Mouse (Mus musculus) lung, embryonic 15.5 days (tissue): Measurements from ENCODE around the gene E130208F15Rik. TPM values are rescaled to one million over a fixed set of nuclear protein-coding genes. Genes with fewer than 3 reads are reported as not detected.
A peak's percentile ranks its signal among the peaks of the same experiment; 100 is the strongest.

Experiments used
- ATAC-seq: fragments of 200-750 bp; cut with Nextera tagmentation; 2 replicates; pipeline ENCODE4 v1.8.0; 2017; ENCODE audit warnings: moderate number of reproducible peaks, borderline replicate concordance; ENCODE audit not compliant: low FRiP score, low TSS enrichment; ENCODE audit errors: extremely low read depth
- H3K27ac ChIP-seq: fragments of 300-500 bp; sonication (generic); 2 replicates; pipeline ENCODE4 v1.5.1; 2015; ENCODE audit warnings: moderate library complexity, mild to moderate bottlenecking, inconsistent platforms
- H3K27me3 ChIP-seq: fragments of 300-500 bp; sonication (generic); 2 replicates; pipeline ENCODE4 v1.6.1; 2015; ENCODE audit warnings: inconsistent platforms
- H3K36me3 ChIP-seq: fragments of 300-500 bp; sonication (generic); 2 replicates; pipeline ENCODE4 v1.6.1; 2015; ENCODE audit warnings: inconsistent platforms
- H3K4me1 ChIP-seq: fragments of 300-500 bp; sonication (generic); 2 replicates; pipeline ENCODE4 v1.6.1; 2015; ENCODE audit warnings: inconsistent platforms
- H3K4me2 ChIP-seq: fragments of 300-500 bp; sonication (generic); 2 replicates; pipeline ENCODE4 v1.6.1; 2015; ENCODE audit warnings: inconsistent platforms, mild to moderate bottlenecking, moderate library complexity
- H3K4me3 ChIP-seq: fragments of 300-500 bp; sonication (generic); 2 replicates; pipeline ENCODE4 v1.5.1; 2015; ENCODE audit warnings: mild to moderate bottlenecking, inconsistent platforms
- H3K9ac ChIP-seq: fragments of 300-500 bp; sonication (generic); 2 replicates; pipeline ENCODE4 v1.6.1; 2015; ENCODE audit warnings: inconsistent platforms
- H3K9me3 ChIP-seq: fragments of 300-500 bp; sonication (generic); 2 replicates; pipeline ENCODE4 v1.6.1; 2016; ENCODE audit warnings: inconsistent platforms
- WGBS: fragments of 180-500 bp; shearing (Covaris S2); methylation state at CpG from one replicate; pipeline ENCODE4 v1.1.7; 2015; 5-methylcytosine and 5-hydroxymethylcytosine counted together
- polyA plus RNA-seq: library from polyadenylated mRNA; unstranded; fragments of >200 nt; fragmentation: Nextera tagmentation; extraction: Ambion mirVana; gene quantifications from 2 replicates; pipeline ENCODE4 v1.2.1, GENCODE M21; 2015

E130208F15Rik gene
- polyA plus RNA-seq, 1 experiment from 2014 or later = not detected

GRCm38 (mm10) chr7:30325364-30325763 is 3.8 kb downstream of the E130208F15Rik start:
- Histone ChIP-seq H3K27me3 (no peaks in the 10 kb centered on the region), H3K36me3 (no peaks in the 10 kb centered on the region), H3K4me3 (no peak overlapping the region), H3K4me2 (no peak overlapping the region), H3K9ac (no peak overlapping the region), H3K27ac (no peak overlapping the region), H3K9me3 (no peaks in the 10 kb centered on the region), H3K4me1 (peaks cover 28% of the 10 kb centered on the region)
- 43% methylated on average over 2 of the region's 2 CpGs for WGBS
- ATAC-seq = no peak

GRCm38 (mm10) chr7:30326427-30326826 is 4.9 kb downstream of the E130208F15Rik start:
- ATAC-seq = no peak
- Histone ChIP-seq H3K4me2 (no peak overlapping the region), H3K9me3 (no peaks in the 10 kb centered on the region), H3K4me3 (no peak overlapping the region), H3K27me3 (no peaks in the 10 kb centered on the region), H3K36me3 (no peaks in the 10 kb centered on the region), H3K4me1 (peaks cover 22% of the 10 kb centered on the region), H3K9ac (no peak overlapping the region), H3K27ac (no peak overlapping the region)

GRCm38 (mm10) chr7:30327140-30327539 is 5.6 kb downstream of the E130208F15Rik start:
- Histone ChIP-seq H3K27ac (peak overlapping the region; percentile 69), H3K27me3 (no peaks in the 10 kb centered on the region), H3K9ac (no peak overlapping the region), H3K4me1 (peaks cover 26% of the 10 kb centered on the region), H3K36me3 (no peaks in the 10 kb centered on the region), H3K9me3 (no peaks in the 10 kb centered on the region), H3K4me2 (peak overlapping the region; percentile 21; the same call in 1 of the 2 replicates), H3K4me3 (no peak overlapping the region)
- WGBS = 38% methylated on average over 15 of the region's 15 CpGs
- peak; percentile 80 for ATAC-seq

- ATAC-seq = no peak
- 47% methylated on average over 10 of the region's 10 CpGs for WGBS
- no peaks in the 10 kb centered on the region for H3K9me3 ChIP-seq
- H3K27me3 ChIP-seq = no peaks in the 10 kb centered on the region
- H3K36me3 ChIP-seq = no peaks in the 10 kb centered on the region
- no peak overlapping the region for H3K4me2 ChIP-seq
- H3K27ac ChIP-seq = no peak overlapping the region
- H3K4me3 ChIP-seq = no peak overlapping the region
- no peak overlapping the region for H3K9ac ChIP-seq
- peaks cover 31% of the 10 kb centered on the region for H3K4me1 ChIP-seq
Observed at GRCm38 (mm10) chr7:30328379-30328778, 6.8 kb downstream of the E130208F15Rik start.

GRCm38 (mm10) chr7:30331887-30332286 is 10.3 kb downstream of the E130208F15Rik start:
- WGBS = 11% methylated on average over 13 of the region's 13 CpGs
- Histone ChIP-seq H3K4me1 (peaks cover 46% of the 10 kb centered on the region), H3K4me2 (peak overlapping the region; percentile 34), H3K4me3 (no peak overlapping the region), H3K27me3 (peaks cover 21% of the 10 kb centered on the region), H3K9ac (no peak overlapping the region), H3K36me3 (no peaks in the 10 kb centered on the region), H3K27ac (no peak overlapping the region), H3K9me3 (no peaks in the 10 kb centered on the region)
- ATAC-seq = no peak

GRCm38 (mm10) chr7:30332622-30333259 is 11.2 kb downstream of the E130208F15Rik start:
- Histone ChIP-seq H3K9ac (no peak overlapping the region), H3K4me2 (no peak overlapping the region), H3K4me1 (peaks cover 37% of the 10 kb centered on the region), H3K4me3 (no peak overlapping the region), H3K36me3 (no peaks in the 10 kb centered on the region), H3K27me3 (peaks cover 21% of the 10 kb centered on the region), H3K27ac (0 out of 2 replicates have a peak overlapping the region, but pooled peaks have one; percentile 25), H3K9me3 (no peaks in the 10 kb centered on the region)
- no peak for ATAC-seq
- WGBS = 49% methylated on average over 18 of the region's 18 CpGs

- Histone ChIP-seq H3K4me1 (peaks cover 32% of the 10 kb centered on the region), H3K27me3 (peaks cover 21% of the 10 kb centered on the region), H3K9me3 (no peaks in the 10 kb centered on the region), H3K4me3 (no peak overlapping the region), H3K9ac (no peak overlapping the region), H3K27ac (peak overlapping the region; percentile 49), H3K4me2 (no peak overlapping the region), H3K36me3 (no peaks in the 10 kb centered on the region)
- ATAC-seq = peak; percentile 75
- under 1% methylated on average over 4 of the region's 4 CpGs for WGBS
Observed at GRCm38 (mm10) chr7:30333436-30333835, 11.9 kb downstream of the E130208F15Rik start.

- Histone ChIP-seq H3K9ac (no peak overlapping the region), H3K36me3 (no peaks in the 10 kb centered on the region), H3K27me3 (peaks cover 21% of the 10 kb centered on the region), H3K4me2 (no peak overlapping the region), H3K4me3 (no peak overlapping the region), H3K27ac (no peak overlapping the region), H3K4me1 (peaks cover 32% of the 10 kb centered on the region), H3K9me3 (no peaks in the 10 kb centered on the region)
- ATAC-seq = no peak
- 66% methylated on average over 5 of the region's 5 CpGs for WGBS
Observed at GRCm38 (mm10) chr7:30334563-30334962, 13.0 kb downstream of the E130208F15Rik start.

- Histone ChIP-seq H3K4me2 (no peak overlapping the region), H3K36me3 (no peaks in the 10 kb centered on the region), H3K4me3 (no peak overlapping the region), H3K9me3 (no peaks in the 10 kb centered on the region), H3K27me3 (peaks cover 21% of the 10 kb centered on the region), H3K27ac (no peak overlapping the region), H3K9ac (no peak overlapping the region), H3K4me1 (peaks cover 32% of the 10 kb centered on the region)
- 70% methylated on average over 6 of the region's 6 CpGs for WGBS
- ATAC-seq = no peak
Observed at GRCm38 (mm10) chr7:30335688-30336087, 14.1 kb downstream of the E130208F15Rik start.

GRCm38 (mm10) chr7:30336384-30336783 is 14.8 kb downstream of the E130208F15Rik start:
- Histone ChIP-seq H3K36me3 (no peaks in the 10 kb centered on the region), H3K4me2 (peak overlapping the region; percentile 31; the same call in 1 of the 2 replicates), H3K27me3 (peaks cover 21% of the 10 kb centered on the region), H3K9me3 (no peaks in the 10 kb centered on the region), H3K4me3 (no peak overlapping the region), H3K4me1 (peaks cover 32% of the 10 kb centered on the region), H3K27ac (no peak overlapping the region), H3K9ac (no peak overlapping the region)
- ATAC-seq = no peak
- 1% methylated on average over 9 of the region's 9 CpGs for WGBS

- no peak overlapping the region for H3K4me3 ChIP-seq
- H3K27ac ChIP-seq = no peak overlapping the region
- H3K9ac ChIP-seq = no peak overlapping the region
- no peak for ATAC-seq
- H3K27me3 ChIP-seq = peaks cover 16% of the 10 kb centered on the region
- peaks cover 4% of the 10 kb centered on the region; the same call in 1 of the 2 replicates for H3K4me1 ChIP-seq
- no peaks in the 10 kb centered on the region for H3K36me3 ChIP-seq
- no peaks in the 10 kb centered on the region for H3K9me3 ChIP-seq
- H3K4me2 ChIP-seq = no peak overlapping the region
- 61% methylated on average over 5 of the region's 5 CpGs for WGBS
Observed at GRCm38 (mm10) chr7:30339432-30340109, 18.0 kb downstream of the E130208F15Rik start.

- Histone ChIP-seq H3K4me2 (no peak overlapping the region), H3K4me1 (no peaks in the 10 kb centered on the region), H3K9ac (no peak overlapping the region), H3K27me3 (peaks cover 28% of the 10 kb centered on the region), H3K9me3 (no peaks in the 10 kb centered on the region), H3K36me3 (no peaks in the 10 kb centered on the region), H3K27ac (no peak overlapping the region), H3K4me3 (no peak overlapping the region)
- ATAC-seq = no peak
- WGBS = 25% methylated on average over 21 of the region's 21 CpGs
Observed at GRCm38 (mm10) chr7:30346635-30347379, 25.3 kb downstream of the E130208F15Rik start.
